Mouse (Mus musculus) thymus, postnatal 25 days (tissue): Measurements from ENCODE around the gene Rabep2.
"Not testable (repeated sequence)": the region's sequence is repeated elsewhere in the genome, so short reads cannot be mapped to it uniquely, and the experiment has no call there.

Experiments
- DNase-seq: peaks from one replicate; pipeline ENCODE4 v3.0.0; 2022

The Rabep2 gene

GRCm38 (mm10) chr7:126428631-126429502, at the start of gene Rabep2:
Gene Rabep2 (plus strand): TSS chr7:126428759.
- peak; percentile 96 for DNase-seq

GRCm38 (mm10) chr7:126383565-126383964, 45.0 kb upstream of the Rabep2 start:
- no peak for DNase-seq

GRCm38 (mm10) chr7:126388185-126388584, 40.4 kb upstream of the Rabep2 start:
- no peak for DNase-seq

GRCm38 (mm10) chr7:126392086-126392884, 36.3 kb upstream of the Rabep2 start:
- not testable (repeated sequence) for DNase-seq

- DNase-seq: peak; percentile 95
These were observed 32.0 kb upstream of the Rabep2 start, which contains the start of gene Nfatc2ip for GRCm38 (mm10) chr7:126396298-126397119. Gene Nfatc2ip (minus strand): TSS chr7:126396737.

GRCm38 (mm10) chr7:126397221-126397620, 31.3 kb upstream of the Rabep2 start:
- DNase-seq: no peak

- DNase-seq: no peak
These were observed 30.7 kb upstream of the Rabep2 start for GRCm38 (mm10) chr7:126397822-126398221.

GRCm38 (mm10) chr7:126399548-126399947, 29.0 kb upstream of the Rabep2 start:
- DNase-seq: peak; percentile 91

GRCm38 (mm10) chr7:126402518-126402917, 26.0 kb upstream of the Rabep2 start:
- not testable (repeated sequence) for DNase-seq

- no peak for DNase-seq
These were observed 19.9 kb upstream of the Rabep2 start for GRCm38 (mm10) chr7:126408686-126409085.

GRCm38 (mm10) chr7:126411061-126411460, 17.5 kb upstream of the Rabep2 start:
- DNase-seq: no peak

- DNase-seq: no peak
These were observed 13.8 kb upstream of the Rabep2 start, which contains the start of gene Cd19 for GRCm38 (mm10) chr7:126414725-126415124. Gene Cd19 (minus strand): TSS chr7:126414889.

GRCm38 (mm10) chr7:126416615-126417014, 11.9 kb upstream of the Rabep2 start:
- DNase-seq: peak; percentile 45

GRCm38 (mm10) chr7:126417045-126417444, 11.5 kb upstream of the Rabep2 start:
- DNase-seq: no peak

GRCm38 (mm10) chr7:126417606-126418005, 11.0 kb upstream of the Rabep2 start:
- no peak for DNase-seq

GRCm38 (mm10) chr7:126418496-126418895, 10.1 kb upstream of the Rabep2 start:
- DNase-seq: no peak

- DNase-seq: no peak
These were observed 6.8 kb upstream of the Rabep2 start for GRCm38 (mm10) chr7:126421756-126422155.

GRCm38 (mm10) chr7:126424161-126424560, 4.4 kb upstream of the Rabep2 start:
- DNase-seq: no peak

GRCm38 (mm10) chr7:126427323-126427860, 1.2 kb upstream of the Rabep2 start:
- DNase-seq: no peak

- DNase-seq: no peak
These were observed 405 bp upstream of the Rabep2 start for GRCm38 (mm10) chr7:126428154-126428553.

- no peak for DNase-seq
These were observed 942 bp downstream of the Rabep2 start for GRCm38 (mm10) chr7:126429503-126429898.

GRCm38 (mm10) chr7:126430167-126430566, 1.6 kb downstream of the Rabep2 start:
- DNase-seq: no peak
